Mouse (Mus musculus): ENCODE data around the gene Gm10945.

Gm10945 gene

DNA sequence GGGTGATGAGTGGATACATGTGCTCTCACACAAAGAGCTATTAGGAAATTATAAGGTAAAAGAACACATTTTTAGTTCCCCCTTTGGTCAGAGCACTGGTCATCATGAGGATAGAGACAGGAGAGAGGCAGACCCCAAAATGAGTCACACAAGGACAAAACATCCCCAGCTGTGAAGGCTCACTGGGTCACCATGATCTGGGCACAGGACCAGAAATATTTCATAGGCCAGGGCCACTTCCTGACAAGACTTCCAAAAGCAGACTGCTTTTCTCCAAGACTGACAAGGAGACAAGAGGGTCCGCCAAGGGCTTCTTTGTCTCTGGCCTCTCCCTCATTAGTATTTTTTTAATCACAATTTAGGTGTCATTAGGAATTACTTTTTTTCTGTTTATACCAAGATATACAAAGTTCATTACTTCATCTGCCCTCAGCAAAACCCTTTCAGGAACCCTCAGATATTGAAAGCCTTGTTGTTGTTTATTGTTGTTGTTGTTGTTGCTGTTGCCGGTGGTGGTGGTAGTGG lies at the start of gene Gm10945:
Gene Gm10945 (minus strand): TSS at position 475 of the 525 bp plus-strand sequence.
- DNase-seq (ENCODE audit: low read depth, low spot score) = no peak

DNA sequence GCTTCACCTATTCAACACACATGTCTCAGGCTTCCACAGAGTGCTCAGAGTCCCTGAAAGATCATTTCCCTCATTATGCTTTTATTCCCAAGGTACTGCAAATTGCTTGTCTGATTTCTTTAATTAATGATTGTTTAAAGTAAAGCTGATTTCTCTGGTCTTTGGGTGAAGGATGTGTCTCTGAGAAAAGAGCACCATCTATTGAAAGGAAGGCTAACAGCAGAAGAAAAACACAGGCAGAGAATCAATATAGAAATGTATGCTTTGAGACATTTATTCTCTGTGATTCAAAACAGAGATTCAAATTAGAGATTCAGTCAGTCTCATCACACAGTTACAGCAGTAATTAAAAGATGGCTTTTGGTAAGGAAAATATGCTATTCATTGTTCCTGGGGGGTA lies 28.7 kb upstream of the Gm10945 start:
- DNase-seq (ENCODE audit: low read depth, low spot score) = no peak

DNA sequence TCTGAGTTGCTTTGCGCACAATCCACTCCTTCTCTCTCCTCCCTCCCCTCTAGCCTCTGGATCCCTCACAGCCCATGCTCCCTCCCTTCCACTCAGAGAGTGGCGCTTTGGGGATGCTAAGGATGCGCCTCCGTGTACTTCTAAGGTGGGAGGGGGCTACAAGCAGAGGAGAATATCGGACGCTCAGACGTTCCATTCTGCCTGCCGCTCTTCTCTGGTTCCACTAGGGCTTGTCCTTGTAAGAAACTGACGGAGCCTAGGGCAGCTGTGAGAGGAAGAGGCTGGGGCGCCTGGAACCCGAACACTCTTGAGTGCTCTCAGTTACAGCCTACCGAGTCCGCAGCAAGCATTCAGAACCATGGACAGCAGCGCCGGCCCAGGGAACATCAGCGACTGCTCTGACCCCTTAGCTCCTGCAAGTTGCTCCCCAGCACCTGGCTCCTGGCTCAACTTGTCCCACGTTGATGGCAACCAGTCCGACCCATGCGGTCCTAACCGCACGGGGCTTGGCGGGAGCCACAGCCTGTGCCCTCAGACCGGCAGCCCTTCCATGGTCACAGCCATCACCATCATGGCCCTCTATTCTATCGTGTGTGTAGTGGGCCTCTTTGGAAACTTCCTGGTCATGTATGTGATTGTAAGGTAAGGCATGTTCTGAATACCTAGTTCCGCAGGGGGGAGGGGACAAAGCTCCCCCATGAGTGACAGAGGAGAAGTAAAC lies 27.1 kb upstream of the Gm10945 start:
- peak; percentile 56 for DNase-seq (ENCODE audit: low read depth, low spot score)

DNA sequence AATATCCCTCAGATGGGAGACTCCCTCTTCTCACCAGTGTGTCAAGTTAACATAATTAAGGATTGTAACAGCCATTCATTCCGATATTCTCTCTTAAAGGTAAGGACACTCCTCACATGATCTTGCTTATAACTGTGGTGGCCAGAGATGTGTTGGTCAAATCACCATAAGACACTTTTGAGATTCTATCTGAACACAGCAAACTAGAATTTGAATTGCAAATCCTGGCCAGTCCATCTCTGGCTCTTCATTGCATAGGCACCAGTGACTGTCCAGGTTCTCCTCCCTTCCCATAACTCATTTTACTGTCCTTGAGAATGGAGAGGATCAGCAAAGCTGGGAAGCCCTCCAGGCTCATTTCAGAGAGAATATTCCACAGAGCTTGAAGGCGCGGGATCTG lies 3.4 kb downstream of the Gm10945 start, which contains the start of gene Oprm1:
Gene Oprm1 (plus strand): TSS at position 301 of the 400 bp plus-strand sequence.
- DNase-seq (ENCODE audit: low read depth, low spot score) = no peak

DNA sequence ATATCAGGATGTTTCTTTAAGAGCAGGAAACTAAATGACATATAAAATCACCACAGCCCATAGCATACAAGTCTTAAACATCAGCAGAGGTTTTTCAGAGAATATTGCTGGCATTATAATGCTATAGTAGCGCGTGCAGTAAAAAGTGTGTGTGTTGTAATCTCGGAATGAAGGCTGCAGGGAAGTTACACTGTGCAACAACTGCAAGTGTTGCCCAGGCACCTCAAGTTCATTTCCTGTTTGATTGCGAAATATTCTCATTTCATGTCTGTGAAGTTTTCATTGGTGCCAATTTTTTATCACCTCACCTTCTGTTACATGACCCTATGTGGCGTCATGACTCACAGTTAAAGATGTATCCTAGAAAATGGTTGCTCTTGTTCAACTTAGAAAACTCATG lies 8.2 kb downstream of the Gm10945 start:
- DNase-seq (ENCODE audit: low read depth, low spot score) = no peak

DNA sequence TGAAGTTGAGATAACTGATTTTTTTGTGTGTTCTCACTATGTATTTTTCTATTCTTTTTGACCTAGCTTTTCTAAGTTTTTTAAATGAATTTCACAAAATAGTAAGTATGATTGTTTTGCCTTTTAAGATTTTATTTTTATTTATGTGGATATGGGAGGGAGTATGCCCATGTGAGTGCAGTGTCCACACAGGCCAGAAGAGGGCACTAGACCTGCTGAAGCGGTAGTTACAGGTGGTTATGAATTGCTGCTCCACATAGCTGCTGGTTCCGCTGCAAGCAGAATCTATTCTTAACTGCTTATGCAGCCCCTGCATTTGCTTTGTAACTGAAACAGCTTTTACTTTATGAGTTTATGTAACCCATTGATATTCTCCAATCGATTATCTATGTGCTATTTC lies 33.1 kb downstream of the Gm10945 start:
- no peak for DNase-seq (ENCODE audit: low read depth, low spot score)

DNA sequence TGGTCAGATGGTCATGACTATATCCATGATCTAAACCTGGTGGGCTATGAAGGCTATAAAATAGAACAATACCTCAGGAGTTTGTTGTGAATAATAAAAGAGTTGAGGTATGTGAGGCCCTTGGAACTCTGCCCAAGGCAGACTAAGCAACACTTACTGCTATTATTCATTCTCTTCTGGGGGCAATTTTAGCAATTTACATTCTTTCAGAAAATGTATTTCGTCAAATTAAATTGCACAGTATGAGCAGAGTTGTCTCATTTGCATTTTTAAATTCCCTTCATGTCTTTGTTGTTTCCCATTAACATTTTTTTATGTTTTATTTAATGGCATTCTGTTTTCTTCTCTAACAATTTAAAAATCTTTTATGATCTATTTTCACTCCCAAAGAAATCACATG lies 37.8 kb downstream of the Gm10945 start:
- no peak for DNase-seq (ENCODE audit: low read depth, low spot score)

DNA sequence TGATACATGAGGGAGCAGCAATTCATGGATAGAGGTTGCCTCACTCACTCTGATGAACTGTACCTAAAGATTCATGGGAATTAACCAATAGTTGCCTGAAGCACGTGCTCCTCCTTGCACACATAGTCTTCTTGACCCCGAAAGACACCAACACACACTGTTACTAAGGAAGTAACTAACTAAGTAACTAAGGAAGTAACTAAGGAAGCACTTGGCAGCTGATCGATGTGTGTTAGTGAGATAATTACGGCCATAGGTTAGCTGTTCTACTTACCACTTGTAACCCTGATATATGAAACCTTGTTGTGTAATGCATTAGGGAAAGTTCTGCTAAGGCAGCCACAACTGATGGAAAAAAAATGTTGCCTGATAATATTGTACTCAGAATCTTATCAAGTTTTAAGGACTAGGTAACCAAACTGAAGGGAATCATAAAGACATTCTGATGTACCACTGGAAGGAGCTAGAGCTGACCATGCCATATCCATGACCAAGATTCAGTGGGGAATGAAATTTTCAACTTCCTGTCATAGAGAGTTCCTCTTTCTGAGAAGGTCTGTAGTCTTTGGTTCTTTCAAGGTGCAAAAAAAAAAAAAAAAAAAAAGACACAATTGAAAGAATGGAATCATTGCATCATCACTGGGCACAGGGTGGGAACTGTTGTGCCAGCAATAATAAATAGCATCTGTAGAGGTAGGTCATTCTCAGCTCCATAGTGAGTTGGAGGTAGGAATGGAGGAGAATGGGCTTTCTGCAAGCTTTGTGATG lies 44.2 kb downstream of the Gm10945 start:
- no peak for DNase-seq (ENCODE audit: low read depth, low spot score)

DNA sequence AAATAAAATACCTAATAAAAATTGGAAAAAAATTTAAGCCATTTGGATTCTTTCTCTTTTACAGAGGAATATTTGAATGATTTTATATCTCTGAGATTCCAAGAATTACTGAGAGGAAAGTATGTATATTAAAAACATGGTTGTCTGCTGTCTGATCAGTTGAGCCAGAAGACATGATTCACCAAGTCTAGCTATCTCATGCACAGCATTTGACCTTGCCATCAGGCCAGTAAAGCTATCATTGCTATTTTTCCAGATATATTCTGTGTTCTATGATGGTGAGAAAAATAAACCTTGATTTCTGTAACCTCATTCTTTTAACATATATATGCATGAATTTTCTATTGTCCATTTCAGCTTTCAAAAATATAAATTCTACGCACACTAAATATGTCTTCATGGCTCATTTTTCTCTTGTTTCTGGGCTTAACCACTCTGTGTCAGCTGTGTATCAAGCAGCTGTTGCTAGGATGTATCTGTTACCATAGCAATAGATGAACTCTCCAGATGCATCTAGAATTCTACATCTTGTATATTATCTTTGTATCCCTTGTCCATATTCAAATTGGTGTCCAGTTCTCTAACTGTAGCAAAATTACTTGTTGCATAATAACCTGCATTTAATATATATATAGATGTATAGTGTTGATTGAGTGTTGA lies 56.2 kb downstream of the Gm10945 start:
- no peak for DNase-seq (ENCODE audit: low read depth, low spot score)

DNA sequence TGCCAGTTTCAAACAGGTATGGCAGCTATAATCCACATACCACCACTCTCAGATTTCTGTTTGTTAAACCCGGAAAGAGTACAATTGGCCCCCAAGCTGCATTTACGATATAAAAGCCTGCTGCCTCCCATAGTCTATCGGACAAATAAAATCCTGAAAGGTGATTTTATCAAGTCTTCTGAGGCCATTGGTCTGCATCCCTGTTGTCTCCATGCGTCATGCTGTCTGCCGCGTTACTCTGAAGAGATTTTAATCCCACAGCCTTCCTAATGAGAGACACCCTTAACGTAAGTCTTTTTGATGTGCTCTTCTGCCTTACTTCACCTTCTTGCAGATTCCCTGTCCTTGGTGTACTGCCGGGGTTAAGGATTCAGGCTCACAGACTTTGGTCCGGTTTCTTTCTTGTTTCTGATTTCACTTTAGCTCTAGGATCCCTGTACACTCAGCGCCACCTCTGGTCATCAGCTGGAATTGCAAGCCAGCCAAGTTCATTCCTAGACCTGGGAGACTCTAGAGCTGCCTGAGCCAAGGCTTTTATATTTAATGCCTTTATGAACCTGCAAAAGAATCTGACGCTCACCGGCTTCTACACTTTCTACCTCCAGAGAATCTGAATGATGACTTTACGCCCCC lies 67.2 kb downstream of the Gm10945 start:
- peak; percentile 18 for DNase-seq (ENCODE audit: low read depth, low spot score)
